Mouse (Mus musculus) induced T-regulatory cell, adult 2 months (primary cell): Measurements from ENCODE around the gene Olfr452.

Source experiments
- DNase-seq: peaks from one replicate; pipeline ENCODE4 v3.0.0-alpha.2; 2012; ENCODE audit warnings: low read depth

The Olfr452 gene

GRCm38 (mm10) chr6:42784793-42785192 lies at the start of gene Olfr452:
Gene Olfr452 (plus strand): TSS chr6:42785093.
- DNase-seq = no peak

- no peak for DNase-seq
Observed at GRCm38 (mm10) chr6:42739071-42739470, 45.8 kb upstream of the Olfr452 start, which contains the start of gene Olfr453. Gene Olfr453 (plus strand): TSS chr6:42739371.

GRCm38 (mm10) chr6:42742303-42742702 lies 42.6 kb upstream of the Olfr452 start:
- DNase-seq = no peak

- no peak for DNase-seq
Observed at GRCm38 (mm10) chr6:42747846-42748245, 37.0 kb upstream of the Olfr452 start.

- no peak for DNase-seq
Observed at GRCm38 (mm10) chr6:42756104-42756503, 28.8 kb upstream of the Olfr452 start, which contains the start of gene Olfr38. Gene Olfr38 (plus strand): TSS chr6:42756404.

- no peak for DNase-seq
Observed at GRCm38 (mm10) chr6:42777066-42777465, 7.8 kb upstream of the Olfr452 start.

- no peak for DNase-seq
Observed at GRCm38 (mm10) chr6:42790247-42790948, 5.5 kb downstream of the Olfr452 start.

GRCm38 (mm10) chr6:42790949-42791556 lies 6.2 kb downstream of the Olfr452 start:
- no peak for DNase-seq

GRCm38 (mm10) chr6:42794982-42795381 lies 10.1 kb downstream of the Olfr452 start:
- DNase-seq = no peak

GRCm38 (mm10) chr6:42811639-42812038 lies 26.7 kb downstream of the Olfr452 start, which contains the start of gene Olfr450:
Gene Olfr450 (plus strand): TSS chr6:42811939.
- no peak for DNase-seq

- no peak for DNase-seq
Observed at GRCm38 (mm10) chr6:42834084-42834483, 49.2 kb downstream of the Olfr452 start, which contains the start of gene Olfr449. Gene Olfr449 (plus strand): TSS chr6:42834384.
